Mouse (Mus musculus) bone marrow, adult 2 months (tissue): ENCODE results near the gene Piwil4.

Experiments
- CTCF ChIP-seq: fragments of 200-500 bp; IDR thresholded peaks from 2 replicates; pipeline ENCODE4 v1.5.1; 2011; ENCODE audit warnings: low read length, control low read depth; ENCODE audit not compliant: control insufficient read depth, insufficient read depth
- POLR2A ChIP-seq: fragments of 200-500 bp; IDR thresholded peaks from 2 replicates; pipeline ENCODE4 v1.6.1; 2011; ENCODE audit warnings: low read depth, mild to moderate bottlenecking, control low read depth, low read length, borderline replicate concordance; ENCODE audit not compliant: control insufficient read depth

DNA sequence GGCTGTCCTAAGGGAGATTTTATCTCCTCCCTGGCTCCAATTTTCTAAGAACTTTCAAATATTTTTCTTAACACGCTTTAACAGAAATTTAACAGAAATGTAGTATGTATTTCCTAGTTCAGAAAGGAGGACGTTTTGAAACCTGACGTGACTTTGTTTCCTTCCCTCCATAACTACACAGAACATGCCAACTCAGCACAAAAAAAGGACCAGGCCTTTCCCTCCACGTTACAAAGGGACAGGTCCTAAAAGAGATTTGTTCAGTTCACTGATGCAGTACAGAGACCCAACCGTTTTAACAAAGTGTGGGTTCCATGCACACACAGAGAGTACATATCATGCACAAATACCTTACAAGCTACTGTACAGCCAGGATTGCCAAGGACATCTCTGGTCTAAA is 18.9 kb downstream of the Piwil4 start:
- TF ChIP-seq CTCF, result no peak
- TF ChIP-seq POLR2A, result no peak
